Comparison of ENCODE assay signal across 20 mouse cellular contexts in genomic region chr4:135042501-135042900, GRCm38 (mm10).
"Had no signal": no experiment of that assay in that cellular context is flagged by ENCODE, and none has a peak within 500 bp of the region (broad histone marks: within the 10 kb centered on the region; RNA-seq: fewer than 3 reads in every experiment).

No protein-coding gene starts in this region.

- H3K9me3 ChIP-seq: limb, embryonic 13.5 days; liver, embryonic 12.5 days; liver, embryonic 15.5 days; lung, embryonic 15.5 days; midbrain, embryonic 12.5 days; stomach, embryonic 15.5 days had no signal

- H3K27ac ChIP-seq: kidney, postnatal 0 days; left cerebral cortex, adult 2 months; limb, embryonic 13.5 days; liver, embryonic 12.5 days; liver, embryonic 15.5 days; lung, embryonic 15.5 days; midbrain, embryonic 12.5 days; stomach, embryonic 15.5 days had no signal

- H3K36me3 ChIP-seq: limb, embryonic 13.5 days; liver, embryonic 12.5 days; liver, embryonic 15.5 days; lung, embryonic 15.5 days; midbrain, embryonic 12.5 days; stomach, embryonic 15.5 days had no signal

- H3K27me3 ChIP-seq: lung, embryonic 15.5 days; stomach, embryonic 15.5 days had no signal

- H3K4me3 ChIP-seq: left cerebral cortex, adult 2 months; limb, embryonic 13.5 days; liver, embryonic 12.5 days; liver, embryonic 15.5 days; lung, embryonic 15.5 days; midbrain, embryonic 12.5 days; stomach, embryonic 15.5 days had no signal

- H3K4me1 ChIP-seq: midbrain, embryonic 12.5 days; stomach, embryonic 15.5 days had no signal

- H3K4me2 ChIP-seq: limb, embryonic 13.5 days; liver, embryonic 12.5 days; liver, embryonic 15.5 days; lung, embryonic 15.5 days; midbrain, embryonic 12.5 days; stomach, embryonic 15.5 days had no signal

- H3K9ac ChIP-seq: limb, embryonic 13.5 days; liver, embryonic 12.5 days; liver, embryonic 15.5 days; lung, embryonic 15.5 days; midbrain, embryonic 12.5 days; stomach, embryonic 15.5 days had no signal

- DNase-seq: kidney, adult 2 months; kidney, postnatal 36 days; layer of hippocampus, postnatal 36 days; left cerebral cortex, postnatal 4 days; liver; lung, adult 18-20 months; lung, postnatal 10 days; lung, postnatal 36 days; thymus, adult 18-20 months; thymus, postnatal 4 days had no signal

- ATAC-seq: intestine, postnatal 0 days; liver, embryonic 12.5 days; midbrain, embryonic 16.5 days had no signal
